Mouse (Mus musculus): Measurements from ENCODE around the gene Fam78b.

The Fam78b gene

GRCm38 (mm10) chr1:167032046-167032648, 30.9 kb downstream of the Fam78b start:
- no peak for DNase-seq (ENCODE audit: low spot score in 2 of 2)

GRCm38 (mm10) chr1:167034435-167034834, 33.2 kb downstream of the Fam78b start:
- no peak for DNase-seq (ENCODE audit: low spot score in 2 of 2)

GRCm38 (mm10) chr1:167042558-167042957, 41.3 kb downstream of the Fam78b start:
- no peak for DNase-seq (ENCODE audit: low spot score in 2 of 2)

GRCm38 (mm10) chr1:167046169-167046927, 45.1 kb downstream of the Fam78b start:
- no peak for DNase-seq (ENCODE audit: low spot score in 2 of 2)

- no peak for DNase-seq (ENCODE audit: low spot score in 2 of 2)
These were observed 49.6 kb downstream of the Fam78b start for GRCm38 (mm10) chr1:167050859-167051258.

GRCm38 (mm10) chr1:167054029-167054428, 52.8 kb downstream of the Fam78b start:
- no peak for DNase-seq (ENCODE audit: low spot score in 2 of 2)

- DNase-seq (ENCODE audit: low spot score in 2 of 2), result no peak
These were observed 56.3 kb downstream of the Fam78b start for GRCm38 (mm10) chr1:167057543-167057942.

- DNase-seq (ENCODE audit: low spot score in 2 of 2), result no peak
These were observed 58.5 kb downstream of the Fam78b start for GRCm38 (mm10) chr1:167059550-167060285.

GRCm38 (mm10) chr1:167063971-167064370, 62.8 kb downstream of the Fam78b start:
- no peak for DNase-seq (ENCODE audit: low spot score in 2 of 2)

- no peak for DNase-seq (ENCODE audit: low spot score in 2 of 2)
These were observed 64.3 kb downstream of the Fam78b start for GRCm38 (mm10) chr1:167065541-167065940.

- no peak for DNase-seq (ENCODE audit: low spot score in 2 of 2)
These were observed 64.8 kb downstream of the Fam78b start for GRCm38 (mm10) chr1:167065986-167066385.

- no peak for DNase-seq (ENCODE audit: low spot score in 2 of 2)
These were observed 65.7 kb downstream of the Fam78b start for GRCm38 (mm10) chr1:167066933-167067341.

GRCm38 (mm10) chr1:167069741-167070140, 68.5 kb downstream of the Fam78b start:
- no peak for DNase-seq (ENCODE audit: low spot score in 2 of 2)

GRCm38 (mm10) chr1:167070306-167070705, 69.1 kb downstream of the Fam78b start:
- DNase-seq (ENCODE audit: low spot score in 2 of 2), result no peak

GRCm38 (mm10) chr1:167075726-167076125, 74.5 kb downstream of the Fam78b start:
- peak in 1 of 2 experiments; percentile 26 for DNase-seq (ENCODE audit: low spot score in 2 of 2)

- no peak for DNase-seq (ENCODE audit: low spot score in 2 of 2)
These were observed 78.3 kb downstream of the Fam78b start for GRCm38 (mm10) chr1:167079476-167079875.

- DNase-seq (ENCODE audit: low spot score in 2 of 2), result no peak
These were observed 80.7 kb downstream of the Fam78b start for GRCm38 (mm10) chr1:167081946-167082345.

- DNase-seq (ENCODE audit: low spot score in 2 of 2), result no peak
These were observed 81.4 kb downstream of the Fam78b start for GRCm38 (mm10) chr1:167082506-167083100.

- DNase-seq (ENCODE audit: low spot score in 2 of 2), result no peak
These were observed 82.0 kb downstream of the Fam78b start for GRCm38 (mm10) chr1:167083181-167083580.

GRCm38 (mm10) chr1:167084330-167084729, 83.1 kb downstream of the Fam78b start:
- no peak for DNase-seq (ENCODE audit: low spot score in 2 of 2)

- DNase-seq (ENCODE audit: low spot score in 2 of 2), result no peak
These were observed 84.2 kb downstream of the Fam78b start for GRCm38 (mm10) chr1:167085461-167085860.

- DNase-seq (ENCODE audit: low spot score in 2 of 2), result no peak
These were observed 89.2 kb downstream of the Fam78b start for GRCm38 (mm10) chr1:167090466-167090865.

Data from urinary bladder, postnatal 36 days (tissue).